Mouse (Mus musculus) erythroblast, adult 5-6 weeks (primary cell): ENCODE data around the gene Cd44. TPM values are rescaled to one million over a fixed set of nuclear protein-coding genes. Genes with fewer than 3 reads are reported as not detected.

ENCODE experiments used
- ATAC-seq: replicated peaks from 2 replicates; pipeline ENCODE4 v1.8.0; 2016; ENCODE audit warnings: moderate number of reproducible peaks, mild to moderate bottlenecking, moderate TSS enrichment, inconsistent platforms; ENCODE audit not compliant: poor library complexity, low FRiP score, severe bottlenecking
- total RNA-seq, 2 experiments: library from RNA; stranded (forward) in 1 of 2; stranded (reverse) in 1 of 2; fragments of 150-400 nt in 1 of 2; fragments of 200-764, 138-1000 nt in 1 of 2; gene quantifications; 2 replicates each; pipeline versions ENCODE4 v1.2.3 to v1.2.4; 2015 to 2017; ENCODE audit warnings: low replicate concordance in 2 of 2

Gene Cd44
- total RNA-seq, 2 experiments from 2014 or later = 44.4 to 59.9 TPM

DNA sequence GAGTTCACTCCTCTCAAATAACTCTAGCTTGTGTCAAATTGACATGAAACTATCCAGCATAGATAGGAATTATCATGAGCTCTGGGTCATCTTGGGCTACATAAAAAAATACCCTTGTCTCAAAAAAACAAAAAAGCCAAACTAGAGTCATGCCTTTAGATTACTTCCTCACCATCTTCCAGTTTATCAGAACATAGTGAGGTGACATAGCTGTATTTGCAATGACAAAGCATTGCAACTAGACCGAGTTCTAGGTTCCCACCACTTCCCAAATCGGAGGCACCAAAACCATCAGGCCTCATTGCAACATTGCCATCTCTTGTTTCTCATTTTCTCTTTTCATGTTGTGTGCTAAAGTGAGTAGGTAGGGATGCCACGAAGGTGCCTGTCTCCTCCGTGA is 24.0 kb downstream of the Cd44 start:
- no peak for ATAC-seq

DNA sequence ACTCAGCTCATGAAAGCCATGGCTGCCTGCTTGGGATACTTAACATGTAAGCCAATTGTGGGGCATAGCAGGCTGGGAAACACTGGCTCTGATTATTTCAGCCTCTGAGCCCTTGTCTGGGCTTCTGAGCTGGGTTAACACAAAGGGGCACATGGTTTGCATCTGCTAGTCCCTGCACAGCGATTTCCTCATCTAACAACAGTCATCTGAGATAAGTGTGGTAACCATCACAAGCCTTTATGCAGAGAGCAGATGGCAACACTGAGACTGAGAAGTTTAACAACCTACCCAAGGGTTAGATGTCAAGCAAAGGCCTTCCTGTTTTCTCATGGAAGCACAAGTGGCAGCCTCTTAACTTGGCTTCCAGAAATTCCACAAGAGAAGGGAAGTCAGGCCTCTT is 25.3 kb downstream of the Cd44 start:
- ATAC-seq = no peak

DNA sequence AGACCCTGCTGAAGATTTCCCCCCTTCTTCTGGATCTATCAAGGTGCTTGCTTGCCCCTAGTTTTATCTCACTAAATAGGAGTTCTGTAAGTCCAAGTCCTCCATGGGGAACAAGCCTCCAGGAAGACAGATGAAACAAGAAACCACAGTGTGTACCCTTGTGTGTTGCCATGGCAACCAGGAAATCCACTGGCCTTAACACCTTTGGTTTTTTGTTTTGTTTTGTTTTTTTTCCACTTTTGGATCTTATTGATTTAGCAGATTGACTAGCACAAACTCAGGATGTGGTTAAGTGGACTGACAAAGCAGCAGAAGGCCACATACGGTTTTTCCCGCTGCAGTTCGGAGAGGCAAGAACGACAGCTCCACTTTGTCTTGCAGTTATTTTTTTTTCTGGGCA is 27.6 kb downstream of the Cd44 start:
- ATAC-seq = no peak

DNA sequence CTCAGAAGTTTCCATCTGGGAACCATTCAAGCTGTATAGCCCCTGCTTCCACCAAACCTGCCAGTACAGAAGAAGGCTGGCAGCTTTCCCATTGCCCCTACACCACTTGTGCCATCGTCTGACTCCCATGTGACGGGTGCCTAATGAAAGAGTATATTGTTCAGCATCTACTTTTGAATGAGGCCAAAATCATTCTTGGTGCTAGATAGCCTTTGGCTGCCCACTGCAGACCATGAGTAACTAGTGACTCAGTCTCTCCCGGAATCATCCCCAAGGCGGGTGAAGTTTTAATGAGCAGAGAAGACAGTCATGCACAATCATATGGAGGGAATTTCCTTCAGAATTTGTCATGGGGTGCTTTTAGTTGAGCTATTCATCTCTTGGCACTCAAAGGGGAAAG is 28.3 kb downstream of the Cd44 start:
- ATAC-seq = no peak

DNA sequence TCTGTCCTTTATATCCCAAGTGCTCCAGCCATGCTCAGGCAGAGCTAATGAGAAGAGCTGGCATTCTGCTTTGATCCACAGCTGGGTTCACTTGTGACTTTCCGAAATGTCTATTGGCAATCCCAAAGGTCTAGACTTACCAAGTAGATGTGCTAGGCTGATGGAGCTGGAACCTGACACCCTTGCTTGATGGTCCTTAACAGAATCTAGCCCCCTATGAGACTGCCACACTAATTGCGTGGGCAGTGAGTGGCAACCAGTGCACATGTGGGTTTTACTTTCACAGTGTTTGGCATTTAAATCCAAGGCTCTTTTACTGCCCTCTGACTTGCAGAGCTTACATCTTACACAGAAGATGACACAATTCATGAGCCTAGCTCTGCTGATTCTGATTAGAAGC is 29.0 kb downstream of the Cd44 start:
- ATAC-seq = no peak

DNA sequence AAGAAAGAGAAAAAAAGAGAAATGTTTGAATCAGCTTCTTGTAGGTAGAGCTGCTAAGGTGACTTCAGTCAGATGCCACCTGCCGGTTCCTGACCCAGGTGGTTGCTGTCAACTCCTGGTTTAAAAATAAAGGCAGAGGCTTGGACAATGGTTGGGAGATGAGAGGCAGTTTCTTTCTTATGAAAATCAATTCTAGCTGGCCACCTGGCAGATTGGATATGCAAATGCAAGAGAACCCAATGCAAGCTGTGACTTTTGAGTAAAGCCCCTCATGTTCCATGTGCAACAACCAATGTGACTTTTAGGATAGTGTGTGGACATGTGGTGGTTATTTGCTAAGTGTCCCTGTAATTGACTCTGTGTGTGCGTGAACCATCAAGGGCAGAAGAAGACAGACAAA is 33.0 kb downstream of the Cd44 start:
- ATAC-seq = no peak

DNA sequence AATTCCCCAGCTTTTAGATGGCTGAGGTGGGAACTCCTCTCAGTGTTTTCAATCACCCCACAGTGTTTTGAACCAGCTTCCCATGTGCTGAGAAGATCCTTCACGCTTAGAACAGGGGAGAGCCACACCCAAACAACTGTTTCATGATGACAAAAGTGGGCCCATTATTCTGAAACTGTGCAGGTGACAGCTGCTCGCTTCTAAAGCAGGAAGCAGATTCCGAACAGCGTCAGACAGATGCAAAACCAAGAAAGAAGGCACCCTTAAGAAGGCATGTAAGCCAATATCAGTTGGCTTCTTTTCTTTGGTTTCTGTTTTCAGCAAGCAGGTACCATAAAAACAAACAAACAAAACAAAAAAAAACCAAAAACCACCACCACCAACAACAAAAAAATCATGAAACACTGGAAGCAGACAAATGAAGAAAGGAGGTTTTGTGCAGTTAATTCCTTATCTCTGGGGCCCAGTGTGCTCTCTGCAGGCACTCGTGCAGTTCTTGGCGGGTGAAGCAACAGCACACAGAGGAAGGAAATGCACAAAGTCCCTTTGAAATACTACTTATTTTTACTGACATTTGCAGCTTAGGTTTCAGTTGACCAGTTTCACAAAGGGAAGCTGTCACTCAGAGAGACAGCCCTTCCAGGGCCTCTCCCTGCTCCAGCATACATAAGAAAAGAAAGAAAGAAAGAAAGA is 33.9 kb downstream of the Cd44 start:
- peak; percentile 62; the same call in 1 of the 2 replicates for ATAC-seq

DNA sequence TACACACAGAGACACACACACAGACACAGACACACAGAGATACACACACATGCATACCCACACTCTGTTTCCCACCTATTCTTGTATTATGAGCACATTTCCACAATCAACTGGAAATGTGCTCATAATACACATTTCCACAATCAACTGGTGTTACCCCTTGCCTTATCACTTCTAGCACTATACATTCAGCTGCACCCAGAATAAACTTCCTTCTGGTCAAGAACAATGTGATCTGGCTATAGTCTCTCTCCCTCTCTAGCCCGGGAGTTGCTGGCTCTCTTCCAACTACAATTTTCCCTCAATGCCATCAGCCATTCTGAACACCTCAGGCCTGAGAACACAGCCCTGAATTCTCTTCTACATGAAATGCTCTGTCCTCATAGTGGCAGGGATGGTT is 34.9 kb downstream of the Cd44 start:
- ATAC-seq = no peak

DNA sequence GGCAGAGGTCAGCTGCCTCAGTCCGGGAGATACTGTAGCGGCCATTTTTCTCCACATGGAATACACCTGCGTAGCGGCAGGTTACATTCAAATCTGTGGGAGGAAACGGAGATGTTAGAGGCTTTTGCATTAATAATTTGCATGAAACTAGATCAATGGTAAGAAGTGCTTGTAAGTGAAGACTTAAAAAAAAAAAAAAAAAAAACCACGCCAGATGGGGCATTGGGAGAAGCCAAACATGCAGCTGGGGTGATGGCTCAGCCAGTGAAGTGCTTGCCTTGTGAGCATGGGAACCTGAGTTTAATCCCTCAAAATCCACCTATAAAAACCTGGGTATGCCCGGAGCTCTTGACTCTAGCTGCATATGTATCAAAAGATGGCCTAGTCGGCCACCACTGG is 36.1 kb downstream of the Cd44 start:
- ATAC-seq = no peak

DNA sequence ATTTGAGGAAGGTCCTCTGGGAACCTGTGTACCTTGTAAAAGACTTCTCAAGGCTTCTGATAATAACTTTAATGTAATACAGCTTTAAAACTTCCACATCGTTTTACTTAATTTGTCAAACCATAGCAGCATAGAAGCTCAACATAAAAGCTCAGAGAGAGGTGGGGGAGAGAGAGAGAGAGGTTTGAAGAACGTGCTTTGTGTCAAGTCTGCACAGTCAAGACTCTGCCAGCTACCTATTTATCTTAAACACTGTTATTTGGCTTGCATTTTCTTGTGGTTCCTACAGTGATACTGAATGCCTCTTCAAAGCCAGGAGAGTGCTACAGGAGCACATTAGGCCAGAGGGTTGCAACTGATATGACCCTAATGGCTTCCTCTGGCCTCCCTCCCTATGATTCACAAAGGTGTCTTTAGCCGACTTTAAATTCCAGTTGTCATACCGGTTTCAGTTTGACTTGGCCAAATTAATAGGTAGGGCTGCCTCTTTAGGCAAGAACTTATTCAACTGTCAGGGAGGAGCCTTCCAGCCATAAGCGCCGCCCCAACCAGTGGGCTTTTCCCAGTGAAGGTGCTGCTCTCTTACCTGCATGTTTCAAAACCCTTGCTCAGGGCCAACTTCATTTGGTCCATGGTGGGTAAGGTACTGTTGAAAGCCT is 36.6 kb downstream of the Cd44 start:
- no peak for ATAC-seq

DNA sequence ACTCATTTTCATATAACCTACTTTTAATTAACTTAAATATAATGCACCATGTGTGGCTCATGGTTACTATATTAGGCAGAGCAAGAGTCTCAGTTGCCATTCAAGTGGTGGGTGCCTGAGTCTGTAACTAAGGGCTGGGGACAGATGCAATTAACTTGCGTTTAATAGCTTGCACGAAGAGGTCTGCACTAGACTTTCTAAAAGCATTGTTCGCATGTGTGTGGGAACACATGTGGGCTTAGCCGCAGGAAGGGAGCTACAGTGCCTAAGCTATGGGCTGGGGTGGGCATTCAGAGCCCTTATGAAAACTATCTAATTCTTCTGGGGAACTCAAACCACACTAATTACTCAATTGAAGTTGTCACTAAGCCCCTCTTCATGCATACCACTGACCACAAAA is 37.4 kb downstream of the Cd44 start:
- ATAC-seq = no peak

DNA sequence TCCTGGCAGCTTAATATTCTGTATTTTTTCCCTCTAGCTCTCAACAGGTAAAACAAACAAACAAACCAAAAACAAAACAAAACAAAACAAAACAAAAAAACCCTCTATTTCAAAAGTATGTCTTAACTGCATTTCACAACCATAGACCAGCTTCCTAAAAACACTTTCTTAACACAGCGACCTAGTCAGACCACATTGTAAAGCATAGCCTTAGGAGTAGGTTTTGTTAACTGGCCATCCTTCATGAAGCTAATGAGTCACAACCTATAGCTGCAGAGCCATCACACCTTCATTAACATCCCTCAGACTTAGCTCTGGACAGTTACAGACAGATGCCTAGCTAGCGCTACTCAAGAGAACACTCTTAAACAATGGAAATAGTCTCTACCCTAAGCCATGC is 37.9 kb downstream of the Cd44 start:
- ATAC-seq = no peak

DNA sequence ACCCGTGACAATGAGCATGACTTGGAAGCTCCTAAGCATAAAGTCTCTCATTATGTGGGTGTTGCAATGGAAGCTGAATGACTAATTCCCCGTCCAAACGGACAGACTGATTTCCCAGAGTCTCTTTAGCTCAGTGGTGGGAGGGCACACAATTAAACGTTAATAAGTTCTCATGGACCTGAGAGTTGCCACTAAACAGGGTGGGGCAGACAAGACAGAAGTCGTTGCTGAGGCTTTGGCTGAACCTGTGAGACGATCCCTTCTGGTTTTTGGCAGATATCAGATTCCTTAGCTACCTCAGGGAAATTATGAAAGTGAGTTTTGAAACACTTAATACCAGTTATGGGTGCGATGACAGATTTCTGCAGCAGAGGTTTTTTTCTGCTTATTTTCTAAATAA is 38.8 kb downstream of the Cd44 start:
- no peak for ATAC-seq

DNA sequence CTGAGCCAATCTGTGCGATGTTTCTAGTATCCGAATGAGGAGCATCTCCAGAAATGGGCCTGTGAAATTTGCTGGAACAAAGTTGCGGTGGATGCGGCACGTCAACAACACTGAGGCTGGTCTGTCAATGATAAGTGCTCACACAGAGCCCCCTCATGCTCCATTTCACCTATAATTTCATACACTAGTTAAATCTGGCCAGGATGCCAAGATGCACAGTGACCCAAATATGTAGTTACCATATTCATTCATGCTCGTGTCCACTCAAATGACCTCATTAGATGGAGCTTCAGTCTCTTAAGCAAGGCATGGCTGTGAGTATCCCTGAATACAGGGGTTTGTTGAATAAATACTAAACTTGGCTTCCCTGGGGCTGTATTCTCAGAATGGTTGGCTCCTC is 43.2 kb downstream of the Cd44 start:
- no peak for ATAC-seq

DNA sequence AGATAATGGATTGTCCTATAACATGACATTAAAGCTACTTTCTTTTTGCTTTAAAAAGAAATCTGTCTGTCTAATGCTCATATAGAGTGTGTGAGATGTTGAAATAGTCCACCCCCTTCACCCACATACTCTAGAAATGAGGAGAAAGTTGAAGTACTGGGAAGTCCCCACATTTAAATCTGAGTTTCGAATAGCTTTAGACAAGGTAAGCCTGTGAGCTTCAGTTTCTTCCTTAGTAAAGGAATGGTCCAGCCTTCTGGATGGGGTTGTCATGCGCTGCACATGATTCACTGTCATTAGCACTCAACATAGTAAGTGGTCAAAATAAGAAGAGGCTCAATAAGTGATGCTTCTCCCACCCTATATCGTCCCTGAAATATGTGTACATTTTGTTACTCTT is 48.2 kb downstream of the Cd44 start:
- ATAC-seq = no peak

DNA sequence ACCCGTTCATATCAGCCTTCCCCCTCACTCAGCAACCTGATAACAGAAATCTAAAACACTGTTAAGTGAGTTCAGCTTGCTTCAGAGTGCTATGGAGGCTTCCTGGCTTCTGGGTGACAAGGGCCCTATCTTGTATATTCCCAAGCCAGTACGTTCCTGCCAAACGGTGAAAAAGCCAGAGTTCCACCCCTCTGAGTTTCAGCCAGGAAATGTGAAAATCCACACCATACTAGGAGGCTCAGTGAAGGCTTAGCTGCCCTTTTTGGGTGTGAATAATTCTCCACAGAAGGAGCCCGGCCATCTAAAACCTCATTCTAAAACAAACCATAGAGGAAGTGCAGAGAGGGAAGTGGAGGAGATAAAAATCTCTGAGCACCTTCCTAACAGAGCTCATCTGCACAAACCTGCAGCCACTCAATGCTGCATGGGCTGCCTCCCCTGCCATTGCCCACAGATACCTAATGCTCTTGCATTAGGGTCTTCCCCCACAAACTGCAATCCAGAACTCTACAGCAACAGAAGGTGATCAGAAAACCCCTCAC is 49.5 kb downstream of the Cd44 start:
- no peak for ATAC-seq

DNA sequence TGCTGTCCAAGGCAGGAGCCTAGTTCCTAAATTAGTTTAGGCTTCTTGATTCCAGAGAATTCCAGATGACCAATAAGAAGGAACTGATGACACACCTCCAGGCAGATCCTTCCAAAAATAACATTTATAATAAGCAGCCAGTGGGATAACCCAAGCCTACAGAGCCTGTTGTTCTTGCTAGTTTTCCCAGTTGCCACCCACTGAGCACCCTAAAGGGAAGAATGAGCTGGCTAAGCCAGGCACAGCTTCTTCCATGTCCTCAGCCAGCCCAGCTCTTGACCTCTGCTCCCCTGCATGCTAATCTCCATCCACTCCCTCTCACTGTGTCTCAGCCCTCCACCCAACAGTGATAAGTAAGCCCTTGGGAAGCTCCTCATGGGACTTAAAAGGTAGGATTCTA is 51.4 kb downstream of the Cd44 start:
- ATAC-seq = no peak

DNA sequence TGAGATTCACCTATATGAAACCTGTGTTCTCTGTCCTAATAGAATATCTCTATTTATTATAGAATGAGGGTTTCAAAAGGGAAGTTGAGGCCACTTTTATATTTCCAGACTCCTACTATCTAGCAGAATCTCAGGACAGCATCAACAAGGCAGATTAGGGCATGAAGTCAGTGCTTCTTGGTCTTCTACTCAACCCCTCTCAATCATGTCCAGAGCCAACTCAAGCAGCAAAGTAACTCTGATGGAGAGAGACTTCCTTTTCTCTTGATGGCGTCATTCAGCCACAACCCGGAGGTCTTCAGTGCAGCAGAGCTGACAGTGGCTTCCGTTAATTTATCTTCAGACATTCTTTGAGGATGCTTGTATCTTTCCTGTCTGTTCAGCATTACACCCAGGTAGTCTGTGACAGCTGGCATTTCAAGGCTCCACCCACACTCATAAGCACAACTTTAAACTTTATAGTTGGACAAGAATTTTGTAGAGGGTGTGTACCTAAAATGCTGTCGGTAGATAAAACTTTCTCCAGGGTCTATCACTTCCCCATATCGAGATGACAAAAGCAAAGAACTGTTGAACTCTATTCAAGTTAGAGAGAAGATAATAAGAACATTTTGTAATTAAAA is 52.5 kb downstream of the Cd44 start:
- 0 out of 2 replicates have a peak, but pooled peaks have one; percentile 32 for ATAC-seq

DNA sequence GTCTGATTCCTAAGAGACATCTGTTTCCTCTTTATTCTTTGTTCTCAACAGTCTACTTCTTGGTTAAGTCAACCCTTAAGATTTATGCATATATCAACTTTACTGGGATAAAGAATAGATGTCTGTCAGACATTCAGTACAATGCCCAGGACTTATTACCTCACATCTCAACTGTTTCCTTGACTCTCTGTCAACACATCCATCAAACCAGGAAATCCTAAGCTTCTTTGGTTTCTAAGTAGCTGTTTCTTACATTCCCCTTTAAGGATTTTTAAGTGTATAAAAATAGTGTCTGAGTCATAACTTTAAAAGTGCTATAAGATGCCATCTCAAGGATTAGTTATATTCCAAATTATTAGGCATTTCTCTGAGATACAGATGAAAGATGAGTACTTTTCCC is 60.2 kb downstream of the Cd44 start:
- ATAC-seq = no peak

DNA sequence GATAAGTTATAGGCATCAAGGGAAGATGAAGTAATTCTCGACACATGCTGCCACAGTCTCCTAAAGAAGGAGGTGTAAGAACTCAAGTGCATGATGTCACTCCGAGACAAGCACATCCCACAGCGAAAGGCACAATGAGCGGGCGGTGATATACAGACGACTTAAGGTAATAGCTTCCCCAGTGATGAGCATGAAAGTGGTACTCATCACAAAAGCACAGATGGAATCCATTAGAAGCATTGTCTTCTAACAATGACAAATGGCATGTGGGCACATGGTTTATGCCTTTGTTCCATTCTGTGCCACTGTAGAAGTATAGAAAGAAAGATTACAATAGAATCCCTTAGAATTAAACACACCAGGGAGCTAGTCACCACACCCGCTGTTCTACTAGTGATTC is 63.3 kb downstream of the Cd44 start:
- no peak for ATAC-seq

DNA sequence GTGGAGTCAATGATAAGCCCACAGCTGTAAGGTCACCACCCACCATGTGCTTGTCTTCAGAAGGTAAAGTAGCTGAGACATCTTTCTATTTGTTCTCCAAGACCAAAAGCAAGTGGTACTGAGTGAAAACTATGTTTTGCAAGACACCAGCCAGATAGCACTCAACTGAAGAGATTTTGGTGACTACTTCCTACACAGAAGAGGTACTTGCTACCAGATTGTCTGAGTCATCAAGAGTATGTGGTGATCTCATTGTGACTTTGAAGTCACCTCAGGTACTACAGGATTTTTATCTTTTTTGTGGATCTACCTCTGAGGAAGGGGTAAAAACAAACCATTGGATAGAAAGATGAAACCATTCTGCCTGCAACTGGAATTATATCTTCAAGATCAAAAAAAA is 69.9 kb downstream of the Cd44 start:
- no peak for ATAC-seq
